Mouse (Mus musculus): ENCODE data around the gene Olfr971. TPM values are rescaled to one million over a fixed set of nuclear protein-coding genes. Genes with fewer than 3 reads are reported as not detected.
"Not testable (repeated sequence)": the region's sequence is repeated elsewhere in the genome, so short reads cannot be mapped to it uniquely, and the experiment has no call there.

Olfr971 gene
- total RNA-seq (2014; fragmentation: Nextera tagmentation), result not detected in 2 replicates
- not detected in 2 replicates for total RNA-seq (2017)

DNA sequence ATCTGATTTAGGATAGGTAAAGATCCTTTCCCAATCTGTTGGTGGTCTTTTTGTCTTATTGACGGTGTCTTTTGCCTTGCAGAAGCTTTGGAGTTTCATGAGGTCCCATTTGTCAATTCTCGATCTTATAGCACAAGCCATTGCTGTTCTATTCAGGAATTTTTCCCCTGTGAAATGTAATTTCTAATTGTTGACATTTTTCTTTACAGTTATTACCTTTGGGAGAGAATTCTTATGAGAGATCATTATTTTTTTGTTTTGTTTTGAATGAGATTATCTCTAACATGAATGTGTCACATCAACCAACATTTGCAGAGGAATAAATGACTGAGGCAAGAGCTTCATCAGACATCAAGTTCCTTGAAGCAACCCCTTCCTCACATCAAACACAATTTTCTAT lies at the start of gene Olfr971:
Gene Olfr971 (plus strand): TSS at position 301 of the 400 bp plus-strand sequence.
- not testable (repeated sequence) for ATAC-seq (replicated peaks; ENCODE audit: low FRiP score, low TSS enrichment, poor library complexity, severe bottlenecking)

DNA sequence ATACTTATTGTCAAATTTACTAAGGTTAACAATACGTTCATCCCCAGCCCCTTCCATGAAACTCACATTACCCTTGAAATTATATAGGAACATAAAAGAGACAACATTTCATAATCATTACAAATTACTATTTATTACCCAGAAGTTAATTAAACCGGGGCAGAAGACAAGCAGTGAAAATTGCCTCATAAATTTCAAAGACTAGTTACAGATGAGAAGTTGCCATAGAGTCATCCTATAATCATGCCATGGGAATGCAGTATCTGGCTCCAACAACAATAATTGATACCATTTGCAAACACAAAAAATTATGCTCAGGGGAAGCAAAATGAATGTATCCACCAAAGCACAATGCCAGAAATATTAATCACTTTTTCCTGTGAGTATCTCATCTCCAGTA lies 46.1 kb upstream of the Olfr971 start, which contains the start of gene Olfr969:
Gene Olfr969 (plus strand): TSS at position 388 of the 400 bp plus-strand sequence.
- ATAC-seq (replicated peaks; ENCODE audit: low FRiP score, low TSS enrichment, poor library complexity, severe bottlenecking), result no peak

DNA sequence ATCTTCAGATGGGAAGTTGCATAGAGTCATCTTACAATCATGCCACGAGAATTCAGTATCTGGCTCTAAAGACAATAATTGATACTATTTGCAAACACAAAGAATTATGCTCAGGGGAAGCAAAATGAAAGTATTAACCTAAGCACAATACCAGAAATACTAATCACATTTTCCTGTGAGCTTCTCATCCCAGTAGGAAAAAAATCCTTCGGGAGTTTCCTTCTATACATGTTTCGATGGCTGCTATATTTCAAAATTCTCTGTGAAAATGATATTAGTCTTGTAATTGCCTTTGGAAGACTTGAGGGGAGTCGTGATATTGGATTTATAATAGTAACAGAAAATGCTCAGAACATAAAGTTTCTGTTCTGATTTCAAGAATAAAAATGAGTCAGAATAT lies 28.1 kb upstream of the Olfr971 start, which contains the start of gene Olfr970:
Gene Olfr970 (plus strand): TSS at position 301 of the 400 bp plus-strand sequence.
- no peak for ATAC-seq (replicated peaks; ENCODE audit: low FRiP score, low TSS enrichment, poor library complexity, severe bottlenecking)

GRCm38 (mm10) chr9:39866122-39866521 lies 29.4 kb downstream of the Olfr971 start, which contains the start of gene Olfr972:
Gene Olfr972 (plus strand): TSS chr9:39866422.
- no peak for ATAC-seq (replicated peaks; ENCODE audit: low FRiP score, low TSS enrichment, poor library complexity, severe bottlenecking)

DNA sequence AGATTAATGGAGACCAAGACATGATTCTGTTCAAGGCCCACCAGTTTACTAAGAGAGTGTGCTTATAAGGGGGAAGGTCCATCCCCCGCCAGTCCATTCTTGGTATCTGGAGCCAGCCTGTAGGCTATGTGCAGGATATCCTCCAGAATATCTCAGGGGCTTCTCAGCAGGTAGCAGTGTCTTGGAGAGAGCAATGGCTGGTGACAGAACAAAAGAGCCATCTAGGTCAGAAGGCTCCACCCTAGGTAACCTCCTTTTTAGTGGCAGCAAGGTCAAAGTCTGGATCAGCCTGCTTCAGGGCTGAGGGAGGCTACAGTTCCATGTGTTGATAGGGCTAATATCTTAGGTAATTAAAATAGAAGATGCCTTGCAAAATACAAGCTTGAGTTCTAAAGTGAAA lies 35.3 kb downstream of the Olfr971 start:
- not testable (repeated sequence) for ATAC-seq (replicated peaks; ENCODE audit: low FRiP score, low TSS enrichment, poor library complexity, severe bottlenecking)

DNA sequence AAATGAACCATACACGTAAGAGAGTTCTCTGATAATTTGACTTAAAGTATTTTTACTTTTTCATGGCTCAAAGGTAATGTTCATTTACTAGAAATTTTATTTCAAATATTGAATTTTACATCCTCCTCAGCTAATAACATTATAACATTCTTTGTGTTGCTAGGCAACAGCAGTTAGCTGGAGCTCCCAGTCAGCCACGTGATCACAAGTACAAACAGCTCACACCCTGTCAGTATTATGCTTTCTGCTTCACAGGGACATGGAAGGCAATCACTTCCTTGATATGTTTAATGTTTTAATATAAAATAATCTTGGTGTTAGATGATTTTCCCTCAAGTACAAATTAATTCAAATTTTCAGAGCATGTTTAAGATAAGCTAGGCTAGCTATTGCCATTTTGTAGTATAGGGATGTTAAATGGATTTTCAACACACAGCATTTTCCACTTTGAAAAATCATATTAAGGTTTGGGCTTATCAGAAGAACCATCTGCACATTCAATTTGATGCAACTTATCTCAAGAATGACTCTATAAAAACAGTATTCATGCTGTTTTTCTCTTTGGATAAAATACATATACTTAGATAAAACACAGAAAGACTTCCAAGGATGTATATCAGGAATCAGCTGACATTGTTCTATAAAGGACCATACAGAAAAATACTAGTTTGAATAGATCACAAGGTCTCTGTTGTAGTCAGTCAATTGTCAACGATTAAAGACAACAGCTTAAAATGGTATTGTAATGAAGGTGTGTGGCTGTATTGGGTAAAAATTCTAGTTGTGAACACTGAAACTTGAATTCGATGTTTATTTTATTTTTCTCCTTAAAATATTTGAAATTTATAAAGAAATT lies 41.1 kb downstream of the Olfr971 start:
- not testable (repeated sequence) for ATAC-seq (replicated peaks; ENCODE audit: low FRiP score, low TSS enrichment, poor library complexity, severe bottlenecking)

Other genes with a start within 250 kb of the Olfr971 start
- not detected in 2 replicates for gene AW551984, start 232.5 kb upstream of the Olfr971 start, total RNA-seq (2014; fragmentation: Nextera tagmentation)
- not detected in 2 replicates for gene AW551984, start 232.5 kb upstream of the Olfr971 start, total RNA-seq (2017)
- gene Olfr148, start 226.2 kb upstream of the Olfr971 start, total RNA-seq (2014; fragmentation: Nextera tagmentation), result not detected in 2 replicates
- not detected in 2 replicates for gene Olfr148, start 226.2 kb upstream of the Olfr971 start, total RNA-seq (2017)
- not detected in 2 replicates for gene Olfr960, start 215.5 kb upstream of the Olfr971 start, total RNA-seq (2014; fragmentation: Nextera tagmentation)
- not detected in 2 replicates for gene Olfr960, start 215.5 kb upstream of the Olfr971 start, total RNA-seq (2017)
- not detected in 2 replicates for gene Olfr961, start 191.8 kb upstream of the Olfr971 start, total RNA-seq (2014; fragmentation: Nextera tagmentation)
- not detected in 2 replicates for gene Olfr961, start 191.8 kb upstream of the Olfr971 start, total RNA-seq (2017)
- gene Olfr963, start 169.7 kb upstream of the Olfr971 start, total RNA-seq (2014; fragmentation: Nextera tagmentation), result not detected in 2 replicates
- gene Olfr963, start 169.7 kb upstream of the Olfr971 start, total RNA-seq (2017), result not detected in 2 replicates
- gene Olfr149, start 129.8 kb upstream of the Olfr971 start, total RNA-seq (2014; fragmentation: Nextera tagmentation), result not detected in 2 replicates
- not detected in 2 replicates for gene Olfr149, start 129.8 kb upstream of the Olfr971 start, total RNA-seq (2017)
- gene Olfr965, start 125.5 kb upstream of the Olfr971 start, total RNA-seq (2014; fragmentation: Nextera tagmentation), result not detected in 2 replicates
- gene Olfr965, start 125.5 kb upstream of the Olfr971 start, total RNA-seq (2017), result not detected in 2 replicates
- gene Olfr150, start 105.9 kb upstream of the Olfr971 start, total RNA-seq (2014; fragmentation: Nextera tagmentation), result not detected in 2 replicates
- gene Olfr150, start 105.9 kb upstream of the Olfr971 start, total RNA-seq (2017), result not detected in 2 replicates
- gene Olfr967, start 90.6 kb upstream of the Olfr971 start, total RNA-seq (2014; fragmentation: Nextera tagmentation), result not detected in 2 replicates
- gene Olfr967, start 90.6 kb upstream of the Olfr971 start, total RNA-seq (2017), result not detected in 2 replicates
- gene Olfr968, start 53.6 kb upstream of the Olfr971 start, total RNA-seq (2014; fragmentation: Nextera tagmentation), result not detected in 2 replicates
- not detected in 2 replicates for gene Olfr968, start 53.6 kb upstream of the Olfr971 start, total RNA-seq (2017)
- gene Olfr969, start 45.9 kb upstream of the Olfr971 start, total RNA-seq (2014; fragmentation: Nextera tagmentation), result not detected in 2 replicates
- gene Olfr969, start 45.9 kb upstream of the Olfr971 start, total RNA-seq (2017), result not detected in 2 replicates
- gene Olfr970, start 28.0 kb upstream of the Olfr971 start, total RNA-seq (2014; fragmentation: Nextera tagmentation), result not detected in 2 replicates
- gene Olfr970, start 28.0 kb upstream of the Olfr971 start, total RNA-seq (2017), result not detected in 2 replicates
- gene Olfr972, start 29.5 kb downstream of the Olfr971 start, total RNA-seq (2014; fragmentation: Nextera tagmentation), result not detected in 2 replicates
- gene Olfr972, start 29.5 kb downstream of the Olfr971 start, total RNA-seq (2017), result not detected in 2 replicates
- gene Olfr229, start 70.5 kb downstream of the Olfr971 start, total RNA-seq (2014; fragmentation: Nextera tagmentation), result not detected in 2 replicates
- gene Olfr229, start 70.5 kb downstream of the Olfr971 start, total RNA-seq (2017), result not detected in 2 replicates
- not detected in 2 replicates for gene Olfr974, start 100.6 kb downstream of the Olfr971 start, total RNA-seq (2014; fragmentation: Nextera tagmentation)
- gene Olfr974, start 100.6 kb downstream of the Olfr971 start, total RNA-seq (2017), result not detected in 2 replicates
- gene Olfr975, start 115.2 kb downstream of the Olfr971 start, total RNA-seq (2014; fragmentation: Nextera tagmentation), result not detected in 2 replicates
- gene Olfr975, start 115.2 kb downstream of the Olfr971 start, total RNA-seq (2017), result not detected in 2 replicates
- not detected in 2 replicates for gene Olfr976, start 124.3 kb downstream of the Olfr971 start, total RNA-seq (2014; fragmentation: Nextera tagmentation)
- gene Olfr976, start 124.3 kb downstream of the Olfr971 start, total RNA-seq (2017), result not detected in 2 replicates
- gene Olfr978, start 155.2 kb downstream of the Olfr971 start, total RNA-seq (2014; fragmentation: Nextera tagmentation), result not detected in 2 replicates
- not detected in 2 replicates for gene Olfr978, start 155.2 kb downstream of the Olfr971 start, total RNA-seq (2017)
- not detected in 2 replicates for gene Olfr979, start 166.6 kb downstream of the Olfr971 start, total RNA-seq (2014; fragmentation: Nextera tagmentation)
- gene Olfr979, start 166.6 kb downstream of the Olfr971 start, total RNA-seq (2017), result not detected in 2 replicates
- not detected in 2 replicates for gene Olfr980, start 172.7 kb downstream of the Olfr971 start, total RNA-seq (2014; fragmentation: Nextera tagmentation)
- not detected in 2 replicates for gene Olfr980, start 172.7 kb downstream of the Olfr971 start, total RNA-seq (2017)
- not detected in 2 replicates for gene Olfr981, start 184.6 kb downstream of the Olfr971 start, total RNA-seq (2014; fragmentation: Nextera tagmentation)
- gene Olfr981, start 184.6 kb downstream of the Olfr971 start, total RNA-seq (2017), result not detected in 2 replicates
- not detected in 2 replicates for gene Olfr982, start 237.0 kb downstream of the Olfr971 start, total RNA-seq (2014; fragmentation: Nextera tagmentation)
- gene Olfr982, start 237.0 kb downstream of the Olfr971 start, total RNA-seq (2017), result not detected in 2 replicates